Mouse (Mus musculus): Measurements from ENCODE around the gene Il9.

GRCm38 (mm10) chr13:56438211-56439075 is 43.6 kb downstream of the Il9 start, which contains the start of gene Slc25a48:
- no peak for TF ChIP-seq CTCF (IDR thresholded peaks at IDR 0.05; ENCODE audit: control insufficient read depth, insufficient read depth, low read length)
- TF ChIP-seq POLR2A (IDR thresholded peaks at IDR 0.05; ENCODE audit: borderline replicate concordance, control insufficient read depth, low read depth, low read length): no peak

All from bone marrow, adult 2 months (tissue).